Mouse (Mus musculus): ENCODE results near the gene Rpl36.

DNA sequence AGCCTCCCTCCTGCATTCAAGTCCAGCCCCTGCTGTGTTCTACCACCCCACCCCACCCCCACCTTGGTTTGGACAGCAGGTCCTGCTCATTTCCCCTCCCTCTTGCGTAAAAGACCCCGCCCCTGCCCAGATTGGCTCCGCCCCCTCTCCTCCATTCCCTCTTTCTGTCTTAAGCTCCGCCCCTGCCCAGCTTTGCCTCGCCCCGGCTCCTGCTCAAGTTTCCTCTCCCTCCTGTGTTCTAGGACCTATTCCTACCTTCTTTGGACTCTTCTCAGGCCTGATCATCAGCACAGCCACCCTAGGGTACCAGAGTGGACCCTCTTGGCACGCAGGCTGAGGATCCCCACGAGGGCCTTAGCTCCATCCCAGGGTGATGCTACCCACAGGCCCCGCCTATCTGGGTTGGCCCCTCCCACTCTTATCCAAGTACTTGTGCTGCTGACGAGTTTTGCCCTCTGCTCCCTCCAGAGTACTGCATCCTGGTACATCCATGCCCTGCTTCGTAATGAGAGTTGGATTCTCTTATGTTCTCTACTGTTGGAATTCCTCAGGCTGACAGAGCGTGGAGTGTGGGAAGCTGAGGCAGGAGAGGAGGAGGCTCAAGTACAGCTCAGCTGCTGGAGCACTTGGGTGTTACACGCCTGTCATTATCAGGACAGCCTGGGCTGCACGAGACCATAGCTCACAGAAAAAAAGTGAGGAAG is 1.2 kb upstream of the Rpl36 start:
- TF ChIP-seq POLR2A (IDR thresholded peaks at IDR 0.05; ENCODE audit: borderline replicate concordance, extremely low read depth, low read depth, low read length) (no peak), CTCF (IDR thresholded peaks at IDR 0.05; ENCODE audit: insufficient read depth, low read length) (no peak)
